Mouse (Mus musculus): ENCODE measurements around the gene 0610010K14Rik. TPM values are rescaled to one million over a fixed set of nuclear protein-coding genes. Genes with fewer than 3 reads are reported as not detected.

The 0610010K14Rik gene
- polyA plus RNA-seq, 1 experiment, result 60.0 TPM

GRCm38 (mm10) chr11:70266405-70266804, 28.7 kb upstream of the 0610010K14Rik start:
- TF ChIP-seq POLR2A (IDR thresholded peaks at IDR 0.05; ENCODE audit: low read depth, low read length) (no peak), CTCF (IDR thresholded peaks at IDR 0.05; ENCODE audit: extremely low read depth, insufficient read depth, insufficient read length, insufficient replicate concordance) (no peak)
- Histone ChIP-seq H3K27me3 (ENCODE audit: control insufficient read depth, insufficient read depth, low read length) (no peaks in the 10 kb centered on the region), H3K4me1 (ENCODE audit: control insufficient read depth, insufficient read depth, insufficient read length) (no peaks in the 10 kb centered on the region; the same call in 1 of the 2 replicates), H3K4me3 (ENCODE audit: extremely low read depth, insufficient read depth, insufficient read length) (no peak overlapping the region), H3K27ac (ENCODE audit: insufficient read depth, low read length) (no peak overlapping the region), H3K36me3 (ENCODE audit: control insufficient read depth, insufficient read depth, low read length) (no peaks in the 10 kb centered on the region)
- no peak for DNase-seq (ENCODE audit: low read depth in 1 of 2, low spot score in 2 of 2)
- 86% methylated on average over 1 of the region's 1 CpGs for WGBS

GRCm38 (mm10) chr11:70265819-70266218, 28.1 kb upstream of the 0610010K14Rik start:
- TF ChIP-seq CTCF (IDR thresholded peaks at IDR 0.05; ENCODE audit: extremely low read depth, insufficient read depth, insufficient read length, insufficient replicate concordance) (no peak), POLR2A (IDR thresholded peaks at IDR 0.05; ENCODE audit: low read depth, low read length) (no peak)
- no peak for DNase-seq (ENCODE audit: low read depth in 1 of 2, low spot score in 2 of 2)
- Histone ChIP-seq H3K27ac (ENCODE audit: insufficient read depth, low read length) (0 out of 2 replicates have a peak overlapping the region, but pooled peaks have one; percentile 16), H3K4me3 (ENCODE audit: extremely low read depth, insufficient read depth, insufficient read length) (no peak overlapping the region), H3K4me1 (ENCODE audit: control insufficient read depth, insufficient read depth, insufficient read length) (no peaks in the 10 kb centered on the region; the same call in 1 of the 2 replicates), H3K36me3 (ENCODE audit: control insufficient read depth, insufficient read depth, low read length) (no peaks in the 10 kb centered on the region), H3K27me3 (ENCODE audit: control insufficient read depth, insufficient read depth, low read length) (no peaks in the 10 kb centered on the region)
- WGBS, result 81% methylated on average over 4 of the region's 4 CpGs

- H3K27me3 ChIP-seq (ENCODE audit: control insufficient read depth, insufficient read depth, low read length), result no peaks in the 10 kb centered on the region
- TF ChIP-seq CTCF (IDR thresholded peaks at IDR 0.05; ENCODE audit: extremely low read depth, insufficient read depth, insufficient read length, insufficient replicate concordance) (no peak), POLR2A (IDR thresholded peaks at IDR 0.05; ENCODE audit: low read depth, low read length) (no peak)
- no peaks in the 10 kb centered on the region for H3K36me3 ChIP-seq (ENCODE audit: control insufficient read depth, insufficient read depth, low read length)
- no peaks in the 10 kb centered on the region; the same call in 1 of the 2 replicates for H3K4me1 ChIP-seq (ENCODE audit: control insufficient read depth, insufficient read depth, insufficient read length)
- H3K27ac ChIP-seq (ENCODE audit: insufficient read depth, low read length), result peak overlapping the region; percentile 49; the same call in 1 of the 2 replicates
- no peak overlapping the region for H3K4me3 ChIP-seq (ENCODE audit: extremely low read depth, insufficient read depth, insufficient read length)
- no peak for DNase-seq (ENCODE audit: low read depth in 1 of 2, low spot score in 2 of 2)
- 22% methylated on average over 3 of the region's 3 CpGs for WGBS
Observed at GRCm38 (mm10) chr11:70265252-70265651, 27.5 kb upstream of the 0610010K14Rik start.

- Histone ChIP-seq H3K27me3 (ENCODE audit: control insufficient read depth, insufficient read depth, low read length) (peaks cover 7% of the 10 kb centered on the region), H3K4me1 (ENCODE audit: control insufficient read depth, insufficient read depth, insufficient read length) (peaks cover 3% of the 10 kb centered on the region; the same call in 1 of the 2 replicates), H3K27ac (ENCODE audit: insufficient read depth, low read length) (no peak overlapping the region), H3K36me3 (ENCODE audit: control insufficient read depth, insufficient read depth, low read length) (no peaks in the 10 kb centered on the region), H3K4me3 (ENCODE audit: extremely low read depth, insufficient read depth, insufficient read length) (no peak overlapping the region)
- TF ChIP-seq POLR2A (IDR thresholded peaks at IDR 0.05; ENCODE audit: low read depth, low read length) (no peak), CTCF (IDR thresholded peaks at IDR 0.05; ENCODE audit: extremely low read depth, insufficient read depth, insufficient read length, insufficient replicate concordance) (no peak)
- 94% methylated on average over 4 of the region's 4 CpGs for WGBS
- no peak for DNase-seq (ENCODE audit: low read depth in 1 of 2, low spot score in 2 of 2)
Observed at GRCm38 (mm10) chr11:70259035-70259434, 21.3 kb upstream of the 0610010K14Rik start.

GRCm38 (mm10) chr11:70254931-70255531, 17.3 kb upstream of the 0610010K14Rik start, which contains the start of gene Alox12:
Gene Alox12, minus strand, starts transcription at chr11:70255353.
- WGBS, result 21% methylated on average over 25 of the region's 25 CpGs
- no peak within 1 kb of the TSS for H3K27ac ChIP-seq (ENCODE audit: insufficient read depth, low read length)
- peaks cover 4% of the 10 kb centered on the region; the same call in 1 of the 2 replicates for H3K4me1 ChIP-seq (ENCODE audit: control insufficient read depth, insufficient read depth, insufficient read length)
- TF ChIP-seq POLR2A (IDR thresholded peaks at IDR 0.05; ENCODE audit: low read depth, low read length) (no peak), CTCF (IDR thresholded peaks at IDR 0.05; ENCODE audit: extremely low read depth, insufficient read depth, insufficient read length, insufficient replicate concordance) (no peak)
- peaks cover 7% of the 10 kb centered on the region for H3K27me3 ChIP-seq (ENCODE audit: control insufficient read depth, insufficient read depth, low read length)
- DNase-seq (ENCODE audit: low read depth in 1 of 2, low spot score in 2 of 2), result no peak
- no peaks in the 10 kb centered on the region for H3K36me3 ChIP-seq (ENCODE audit: control insufficient read depth, insufficient read depth, low read length)
- peak within 1 kb of the TSS; percentile 22; the same call in 1 of the 2 replicates for H3K4me3 ChIP-seq (ENCODE audit: extremely low read depth, insufficient read depth, insufficient read length)

GRCm38 (mm10) chr11:70254337-70254736, 16.6 kb upstream of the 0610010K14Rik start:
- DNase-seq (ENCODE audit: low read depth in 1 of 2, low spot score in 2 of 2), result no peak
- H3K4me3 ChIP-seq (ENCODE audit: extremely low read depth, insufficient read depth, insufficient read length), result peak overlapping the region; percentile 22; the same call in 1 of the 2 replicates
- H3K4me1 ChIP-seq (ENCODE audit: control insufficient read depth, insufficient read depth, insufficient read length), result peaks cover 4% of the 10 kb centered on the region; the same call in 1 of the 2 replicates

GRCm38 (mm10) chr11:70251853-70252252, 14.1 kb upstream of the 0610010K14Rik start:
- DNase-seq (ENCODE audit: low read depth in 1 of 2, low spot score in 2 of 2), result no peak
- TF ChIP-seq CTCF (IDR thresholded peaks at IDR 0.05; ENCODE audit: extremely low read depth, insufficient read depth, insufficient read length, insufficient replicate concordance), result no peak
- no peak for TF ChIP-seq POLR2A (IDR thresholded peaks at IDR 0.05; ENCODE audit: low read depth, low read length)
- Histone ChIP-seq H3K4me3 (ENCODE audit: extremely low read depth, insufficient read depth, insufficient read length) (no peak overlapping the region), H3K36me3 (ENCODE audit: control insufficient read depth, insufficient read depth, low read length) (no peaks in the 10 kb centered on the region), H3K27me3 (ENCODE audit: control insufficient read depth, insufficient read depth, low read length) (peaks cover 7% of the 10 kb centered on the region), H3K27ac (ENCODE audit: insufficient read depth, low read length) (no peak overlapping the region), H3K4me1 (ENCODE audit: control insufficient read depth, insufficient read depth, insufficient read length) (peaks cover 4% of the 10 kb centered on the region; the same call in 1 of the 2 replicates)
- WGBS, result 81% methylated on average over 8 of the region's 8 CpGs

More at GRCm38 (mm10) chr11:70254337-70254736, 16.6 kb upstream of the 0610010K14Rik start:
- Histone ChIP-seq H3K27me3 (ENCODE audit: control insufficient read depth, insufficient read depth, low read length) (peaks cover 7% of the 10 kb centered on the region), H3K27ac (ENCODE audit: insufficient read depth, low read length) (no peak overlapping the region), H3K36me3 (ENCODE audit: control insufficient read depth, insufficient read depth, low read length) (no peaks in the 10 kb centered on the region)
- TF ChIP-seq CTCF (IDR thresholded peaks at IDR 0.05; ENCODE audit: extremely low read depth, insufficient read depth, insufficient read length, insufficient replicate concordance), result no peak
- no peak for TF ChIP-seq POLR2A (IDR thresholded peaks at IDR 0.05; ENCODE audit: low read depth, low read length)
- WGBS, result 5% methylated on average over 18 of the region's 18 CpGs

All from spleen, adult 2 months (tissue).